Mouse (Mus musculus): ENCODE data around the gene Foxd1.

The Foxd1 gene

DNA sequence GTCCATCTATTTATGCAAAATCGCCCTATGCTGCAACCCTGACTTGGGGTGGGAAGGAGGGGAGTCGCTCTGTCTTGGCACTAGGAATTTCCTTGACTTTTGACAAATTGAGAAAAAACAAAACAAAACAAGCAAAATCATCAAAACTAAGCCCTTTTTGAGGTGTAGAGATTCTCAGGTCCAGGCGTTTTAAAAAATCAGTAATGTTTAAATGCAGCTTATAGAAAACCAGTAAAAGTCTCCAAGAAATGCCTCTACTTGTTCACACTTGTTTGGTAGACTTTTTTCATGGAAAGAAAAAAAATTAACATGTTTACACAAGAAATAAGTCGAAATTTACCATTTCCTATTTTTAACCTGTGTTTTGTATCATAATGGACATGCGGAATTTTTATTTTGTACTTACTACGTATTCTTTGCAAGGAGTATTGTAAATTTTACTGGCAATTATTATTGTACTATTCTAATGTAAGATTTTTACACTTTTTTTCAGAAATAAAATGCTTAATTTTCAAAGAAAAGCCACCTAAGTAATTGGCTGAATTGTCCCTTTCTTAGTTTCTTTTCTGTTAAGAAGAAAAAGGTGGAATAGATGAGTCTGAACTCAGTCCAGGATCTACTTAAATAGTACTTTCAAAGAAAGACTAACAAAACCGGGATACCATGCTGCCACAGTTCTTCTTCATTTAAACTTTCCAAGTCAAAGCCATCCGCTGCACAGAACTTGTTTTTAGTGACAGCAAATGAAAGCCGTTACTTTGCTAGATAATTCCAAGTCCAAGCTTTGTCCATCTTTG lies 2.3 kb downstream of the Foxd1 start:
- DNase-seq, result no peak

DNA sequence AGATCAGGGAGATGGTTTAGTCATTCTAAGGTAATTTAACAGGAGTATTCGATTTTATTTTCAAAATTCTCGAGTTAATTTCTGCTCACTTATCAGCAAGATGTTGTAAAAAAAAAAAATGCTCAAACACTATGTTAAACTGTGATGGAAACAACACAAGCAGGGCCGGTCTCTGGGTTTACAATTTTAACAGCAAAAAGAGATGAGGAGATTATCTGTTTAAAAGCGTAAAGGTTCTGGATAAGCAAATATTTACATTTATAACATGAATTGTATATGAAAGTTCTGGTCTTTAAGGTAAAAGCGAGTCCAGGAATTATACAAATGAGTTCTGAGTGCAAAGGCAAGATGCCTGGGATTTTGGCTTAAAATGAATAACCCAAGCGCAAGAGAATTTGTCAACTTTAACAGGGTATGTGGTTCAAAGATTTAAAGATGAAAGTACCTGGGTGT lies 3.0 kb downstream of the Foxd1 start:
- DNase-seq, result no peak

DNA sequence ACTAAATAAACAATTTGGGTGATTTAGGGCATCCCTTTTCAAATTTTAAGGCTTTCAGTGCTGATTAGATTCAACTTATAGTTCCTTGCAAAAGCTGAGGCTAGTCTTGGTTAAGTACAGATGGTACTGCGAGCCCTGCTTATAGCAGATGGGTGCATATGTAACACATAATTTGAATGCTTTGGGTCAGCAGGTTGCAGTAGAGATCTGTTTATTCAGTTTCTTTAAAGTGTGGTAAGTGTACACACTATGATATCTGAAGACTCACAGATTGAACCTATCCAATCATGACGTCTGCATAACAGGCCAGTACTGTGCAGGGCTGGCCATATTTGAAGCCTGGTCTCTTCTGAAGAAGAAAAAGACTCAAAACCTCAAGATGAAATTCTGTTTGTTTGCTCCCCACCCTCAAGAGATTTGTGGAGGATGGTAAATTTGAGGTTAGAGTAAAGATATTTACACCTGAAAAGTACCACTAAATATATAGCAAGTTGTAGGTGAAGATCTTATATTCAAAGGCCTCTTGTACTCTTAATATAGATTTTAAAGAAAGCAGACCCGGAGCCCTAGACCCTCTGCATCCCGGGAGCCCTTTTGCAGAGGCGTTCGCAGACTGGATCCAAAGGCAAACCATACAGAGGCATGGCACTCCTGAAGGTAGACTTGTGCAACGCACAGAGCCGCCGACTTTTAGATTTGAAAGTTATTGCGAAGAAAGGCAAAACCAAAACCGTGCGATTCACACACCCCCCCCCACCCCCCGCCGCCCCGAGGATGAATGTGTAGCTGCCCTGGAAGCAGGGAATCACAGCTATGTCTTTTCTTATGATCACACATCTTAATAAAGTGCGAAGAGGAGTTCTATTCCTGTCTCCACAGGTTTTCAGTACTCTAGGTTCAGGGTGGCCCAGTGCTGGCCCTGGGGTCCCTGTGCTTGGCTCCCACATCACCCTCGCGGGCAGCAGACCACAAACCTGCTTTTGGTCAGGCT lies 3.7 kb downstream of the Foxd1 start:
- DNase-seq, result no peak

DNA sequence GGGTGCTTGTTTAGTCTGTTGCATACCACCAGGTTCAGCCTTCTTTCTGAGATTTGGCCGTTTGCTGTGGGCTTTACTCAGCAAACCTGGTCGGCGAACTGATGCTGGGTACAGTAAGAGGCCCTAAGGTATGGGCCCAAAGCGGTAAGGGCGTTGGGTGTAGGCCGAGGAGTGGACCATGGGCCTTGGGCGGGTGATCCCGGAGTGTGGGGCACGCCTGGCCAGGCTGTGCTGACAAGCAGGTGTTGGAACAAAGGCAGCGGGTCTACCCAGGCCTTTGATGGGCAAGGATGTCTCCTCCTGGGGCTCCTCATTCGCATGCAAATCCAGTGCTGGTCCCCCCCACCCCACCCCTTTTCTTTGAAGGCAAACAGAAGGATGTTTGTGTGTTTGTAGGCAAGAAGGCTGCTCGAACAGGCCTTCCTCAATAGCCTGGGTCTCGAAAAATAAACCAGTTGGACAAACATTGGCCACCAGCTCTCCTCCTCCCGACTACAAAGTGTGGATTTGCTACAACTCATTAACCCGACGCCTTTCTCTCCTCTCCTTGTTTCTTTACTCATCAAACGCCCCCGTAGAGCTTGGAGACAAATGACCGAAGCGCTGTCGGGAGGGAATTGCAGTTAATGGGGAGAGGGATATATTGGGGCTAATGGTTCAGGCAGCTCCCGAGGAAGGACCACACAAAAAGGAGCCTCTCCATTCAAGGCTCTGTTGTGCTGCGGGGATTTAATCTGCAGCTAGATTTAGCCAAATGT lies 4.6 kb downstream of the Foxd1 start:
- no peak for DNase-seq

DNA sequence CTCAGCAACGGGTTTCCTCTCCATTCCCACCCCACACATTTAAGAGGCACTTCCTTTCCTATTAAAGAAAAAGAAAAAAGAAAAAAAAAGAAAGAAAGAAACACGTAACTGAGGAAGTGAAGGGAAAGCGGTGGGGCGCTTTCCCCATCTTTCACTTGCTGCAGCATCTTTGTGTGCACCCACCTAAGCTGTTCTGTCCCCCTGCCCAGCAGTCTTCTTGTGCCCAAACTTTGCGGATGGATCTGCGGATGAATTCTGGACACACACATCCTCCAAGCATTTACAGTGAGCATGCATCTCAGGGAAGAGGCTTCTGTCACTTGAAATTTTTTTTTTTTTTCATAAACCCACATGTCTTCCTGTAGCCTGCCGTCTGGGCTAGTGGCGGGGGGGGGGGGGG lies 5.3 kb downstream of the Foxd1 start:
- no peak for DNase-seq

DNA sequence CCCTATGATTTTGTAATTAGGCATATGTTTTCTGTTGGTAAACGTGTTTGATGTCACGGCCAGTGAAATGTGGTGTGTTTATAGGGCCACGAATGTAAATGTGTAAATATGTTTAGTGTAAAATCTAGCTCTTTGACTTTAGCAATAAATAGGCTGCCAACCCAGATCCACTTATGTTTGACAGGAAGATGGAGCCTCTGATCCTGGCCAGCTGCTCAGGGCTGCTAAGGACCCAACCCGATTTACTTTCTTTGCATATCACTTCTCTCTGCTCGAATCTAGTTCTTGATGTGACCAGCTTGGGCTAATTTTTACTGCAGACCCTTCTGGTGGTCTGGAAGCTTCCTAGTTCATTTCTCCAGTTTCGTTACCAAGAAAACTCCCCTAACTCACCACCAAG lies 6.3 kb downstream of the Foxd1 start:
- no peak for DNase-seq

DNA sequence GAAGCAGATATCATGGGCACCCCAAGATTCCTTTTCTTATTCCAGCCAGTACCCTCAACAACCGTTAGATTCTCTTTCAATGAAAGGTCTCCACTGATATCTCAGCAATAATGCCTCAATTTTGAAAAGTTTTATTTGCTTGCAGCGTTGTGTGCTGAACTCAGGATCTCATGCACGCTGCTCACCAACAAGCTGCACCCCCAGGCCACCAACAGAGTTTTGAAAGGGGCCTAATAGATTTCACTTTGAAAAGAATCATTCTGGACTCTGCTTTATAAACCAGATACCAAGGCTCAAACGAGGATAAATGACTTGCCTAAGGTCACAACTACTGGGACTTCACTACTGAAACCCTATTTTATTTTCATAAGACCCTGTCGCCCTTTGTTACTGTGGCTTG lies 7.1 kb downstream of the Foxd1 start:
- DNase-seq, result no peak

DNA sequence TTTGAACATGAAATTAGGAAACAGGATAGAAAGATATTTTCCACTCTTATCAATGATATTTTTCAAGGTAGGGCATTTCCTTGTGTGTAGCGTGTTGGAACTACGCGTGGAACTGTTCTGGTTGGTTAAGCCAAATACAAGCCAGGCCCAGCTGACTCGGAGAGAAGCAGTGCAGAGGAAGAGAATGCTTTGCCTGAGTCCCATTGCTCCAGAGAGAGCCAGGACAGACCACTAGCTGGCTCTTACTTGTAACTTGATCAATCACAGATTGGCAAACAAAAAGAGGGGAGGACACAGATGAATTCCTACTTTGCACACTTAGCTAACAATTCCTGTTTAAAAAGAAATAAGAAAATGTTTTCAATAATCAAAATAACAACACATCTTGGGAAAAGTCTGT lies 9.0 kb downstream of the Foxd1 start:
- DNase-seq, result no peak

DNA sequence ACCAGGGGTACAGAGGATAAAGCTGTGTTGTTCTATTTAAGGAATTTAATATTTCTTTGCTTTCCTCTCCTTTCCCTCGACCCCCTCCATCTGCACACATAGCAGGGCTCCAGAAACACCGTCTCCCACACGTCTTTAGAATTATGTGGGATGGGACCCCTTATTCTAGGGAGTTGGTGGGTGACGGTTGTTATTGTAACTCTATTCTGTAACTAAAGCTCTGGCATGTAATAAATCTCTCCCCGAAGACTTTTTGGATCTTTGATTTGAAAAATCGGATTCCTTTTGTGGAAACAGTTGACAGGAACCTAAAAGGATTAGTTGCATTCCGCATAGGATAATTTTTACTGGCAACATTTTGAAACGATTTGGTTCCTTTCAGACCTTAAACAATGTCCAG lies 11.0 kb downstream of the Foxd1 start:
- DNase-seq, result no peak

DNA sequence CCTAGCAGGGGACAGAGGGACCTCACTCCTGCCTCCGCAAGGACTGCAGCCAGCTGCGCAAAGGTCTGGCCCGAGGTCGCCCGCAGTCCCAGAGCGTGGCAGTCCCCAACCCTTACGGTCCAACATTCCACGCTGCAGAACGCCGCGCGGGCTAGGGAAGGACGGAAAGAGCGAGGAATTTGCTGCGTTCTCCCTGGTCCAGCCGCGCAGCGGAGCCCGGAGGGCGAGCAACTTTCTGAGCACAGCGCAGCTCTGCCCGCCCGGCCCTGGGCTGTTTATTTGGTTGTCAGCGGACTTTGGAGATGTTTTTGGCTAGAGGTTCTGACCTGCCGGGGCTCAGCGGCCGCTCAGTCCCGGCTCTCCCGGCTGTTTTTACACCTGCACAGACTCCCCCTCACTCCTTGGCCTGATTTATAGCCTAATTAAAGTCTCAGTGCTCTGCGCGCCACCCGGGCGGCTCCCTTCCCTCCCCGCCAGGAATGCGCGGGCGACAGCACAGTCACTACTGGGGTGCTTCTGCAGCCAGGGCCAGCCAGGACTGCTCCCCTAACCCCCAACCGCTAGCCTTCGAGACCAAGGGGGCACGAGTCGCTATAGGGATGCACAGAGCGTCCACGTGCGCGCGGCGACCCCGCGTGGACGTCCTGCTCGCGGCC lies 11.9 kb downstream of the Foxd1 start:
- no peak for DNase-seq

DNA sequence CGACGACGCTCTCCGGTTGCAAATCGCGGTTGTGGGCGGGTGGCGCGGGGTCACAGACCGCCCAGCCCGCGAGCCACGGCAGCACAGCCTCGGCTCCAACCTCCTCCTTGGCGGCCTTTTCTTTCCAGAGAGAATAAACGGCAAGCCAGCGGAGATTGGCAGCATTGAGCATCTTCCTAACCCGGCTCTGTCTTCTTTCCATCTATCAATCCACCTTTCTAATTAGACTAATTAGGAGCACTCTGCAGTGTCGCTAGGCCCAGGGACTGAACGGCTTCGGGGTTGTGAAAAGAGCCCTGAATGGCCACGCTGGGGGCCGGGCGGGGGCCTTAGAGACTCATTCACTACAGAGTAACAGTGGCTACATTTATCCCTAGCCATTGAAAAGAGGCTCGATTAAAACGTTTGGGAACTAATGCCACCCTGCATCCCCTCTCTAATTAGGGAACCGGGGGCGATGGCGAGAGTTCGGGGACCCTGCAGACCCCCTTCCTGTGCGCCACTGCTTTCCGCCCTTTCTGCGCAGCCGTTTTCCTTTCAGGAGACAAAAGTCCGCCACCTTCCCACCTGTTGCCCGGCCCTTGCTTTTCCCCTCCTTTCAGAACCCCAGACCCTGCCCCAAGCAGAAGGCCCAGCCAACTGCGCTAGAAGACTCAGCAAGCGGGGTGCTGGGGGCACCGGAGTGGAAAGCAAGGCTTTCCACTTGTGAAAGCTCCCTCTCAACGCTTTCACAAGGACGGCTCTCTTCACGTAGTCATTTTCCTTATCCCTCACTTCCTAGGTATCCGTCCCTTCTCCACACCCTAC lies 12.6 kb downstream of the Foxd1 start:
- no peak for DNase-seq

DNA sequence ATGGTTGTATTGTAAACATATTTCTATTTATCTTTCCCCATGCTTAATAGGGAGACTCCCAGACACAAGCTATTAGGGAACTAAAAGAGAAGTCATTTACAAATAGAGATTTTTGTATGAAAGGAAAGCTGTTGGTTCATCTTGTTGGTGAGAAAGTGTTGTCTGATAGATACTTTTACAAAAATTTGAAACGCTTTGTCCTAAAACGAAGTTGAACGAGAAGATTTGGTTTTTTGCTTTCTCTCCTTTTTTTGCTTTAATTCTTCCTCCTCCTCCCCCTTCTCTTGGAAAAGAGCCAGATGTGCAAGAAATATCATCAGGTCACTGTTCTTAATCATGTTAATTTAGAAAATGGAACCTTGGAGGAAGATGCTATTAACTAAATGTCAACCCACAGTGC lies 13.6 kb downstream of the Foxd1 start:
- no peak for DNase-seq

DNA sequence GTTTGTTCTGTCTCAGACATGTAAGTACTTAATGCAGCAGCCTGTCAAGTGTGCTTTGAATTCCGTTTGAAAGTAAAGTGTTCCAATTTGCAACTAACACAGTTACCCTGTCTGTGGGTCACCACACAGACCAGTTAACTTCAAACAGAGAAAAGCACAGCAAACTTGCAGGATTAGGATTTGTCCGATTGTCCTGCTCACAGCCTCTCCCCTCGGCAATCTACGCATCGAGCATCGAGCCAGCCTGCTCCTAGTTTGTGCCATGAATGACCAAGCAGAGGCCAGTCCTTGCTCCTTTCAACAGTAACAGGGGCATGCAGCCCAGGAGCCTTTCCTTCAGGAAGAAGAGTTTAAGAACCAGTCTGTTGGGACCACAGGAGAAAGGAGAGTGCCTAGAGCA lies 15.0 kb downstream of the Foxd1 start:
- DNase-seq, result no peak

DNA sequence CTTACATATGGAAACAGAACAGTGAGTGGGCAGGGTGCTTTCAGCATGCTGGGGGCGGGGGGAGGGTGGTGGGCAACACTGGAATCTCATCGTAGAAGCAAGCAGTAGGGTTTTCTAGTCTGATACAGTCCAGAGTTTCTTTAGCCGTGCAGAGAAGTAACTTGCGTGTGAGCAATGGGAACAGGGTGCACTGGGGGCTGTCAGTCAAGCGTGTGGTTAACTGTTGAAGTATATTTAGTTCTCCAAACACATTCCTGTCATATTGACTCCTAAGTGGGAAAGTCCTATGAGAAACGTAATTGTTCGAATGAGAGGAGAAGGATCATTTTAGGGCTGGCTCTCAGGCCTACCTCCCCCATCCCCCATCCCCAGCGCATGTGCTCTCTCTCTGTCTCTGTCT lies 20.5 kb downstream of the Foxd1 start:
- no peak for DNase-seq

DNA sequence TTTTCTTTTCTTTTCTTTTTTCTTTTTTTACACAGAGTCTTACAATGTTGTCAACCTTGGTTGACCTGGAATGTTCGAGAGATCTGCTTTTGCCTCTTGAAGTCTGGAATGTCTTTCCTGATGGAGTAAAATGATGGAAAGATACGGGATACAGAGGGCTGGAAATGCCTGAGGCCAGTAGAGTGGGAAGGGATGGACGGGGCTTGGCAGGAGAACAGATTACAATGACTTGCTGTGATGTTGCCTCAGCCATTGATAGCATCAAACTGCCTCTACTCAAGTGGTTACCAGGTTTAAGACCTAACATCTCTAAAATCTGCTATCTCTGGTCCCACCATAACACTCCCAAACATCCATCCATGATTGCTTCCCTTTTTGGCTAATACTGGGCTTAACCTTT lies 20.9 kb downstream of the Foxd1 start:
- DNase-seq, result no peak

DNA sequence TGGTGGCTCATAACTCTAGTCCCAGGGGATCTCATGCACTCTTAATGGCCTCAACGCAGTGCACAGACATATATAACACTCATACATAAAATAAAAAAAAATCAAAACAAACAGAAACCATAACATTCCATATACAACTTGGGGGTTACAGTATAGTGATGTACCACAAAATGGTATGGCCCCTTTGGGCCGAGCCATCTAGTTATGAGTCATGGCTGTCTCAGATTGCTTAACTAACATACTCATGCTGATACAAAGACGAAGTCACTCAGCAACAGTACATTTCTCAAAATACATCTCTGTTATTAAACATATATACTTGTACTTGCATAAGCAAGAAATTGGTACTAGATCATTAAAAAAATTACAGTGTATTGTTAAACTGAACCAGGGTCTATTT lies 23.7 kb downstream of the Foxd1 start:
- DNase-seq, result no peak

DNA sequence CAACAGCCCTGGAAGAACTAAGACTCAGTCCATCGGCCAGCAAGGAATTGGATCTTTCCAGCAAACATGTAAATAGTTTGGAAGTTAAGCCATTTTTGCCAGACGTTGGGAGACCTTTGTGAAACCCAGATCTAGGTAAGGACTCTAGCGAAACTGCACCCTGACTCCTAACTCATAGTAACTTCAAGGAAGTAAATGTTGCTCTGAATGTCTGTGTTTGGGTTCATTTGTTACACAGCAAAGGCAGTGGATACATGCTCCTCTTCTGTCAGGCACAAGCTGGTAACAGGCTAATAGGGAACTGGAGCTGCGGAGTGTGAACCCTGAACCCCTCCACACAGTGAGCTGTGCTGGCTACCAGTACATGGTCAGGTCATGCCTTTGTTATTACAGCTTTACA lies 28.7 kb downstream of the Foxd1 start:
- no peak for DNase-seq

DNA sequence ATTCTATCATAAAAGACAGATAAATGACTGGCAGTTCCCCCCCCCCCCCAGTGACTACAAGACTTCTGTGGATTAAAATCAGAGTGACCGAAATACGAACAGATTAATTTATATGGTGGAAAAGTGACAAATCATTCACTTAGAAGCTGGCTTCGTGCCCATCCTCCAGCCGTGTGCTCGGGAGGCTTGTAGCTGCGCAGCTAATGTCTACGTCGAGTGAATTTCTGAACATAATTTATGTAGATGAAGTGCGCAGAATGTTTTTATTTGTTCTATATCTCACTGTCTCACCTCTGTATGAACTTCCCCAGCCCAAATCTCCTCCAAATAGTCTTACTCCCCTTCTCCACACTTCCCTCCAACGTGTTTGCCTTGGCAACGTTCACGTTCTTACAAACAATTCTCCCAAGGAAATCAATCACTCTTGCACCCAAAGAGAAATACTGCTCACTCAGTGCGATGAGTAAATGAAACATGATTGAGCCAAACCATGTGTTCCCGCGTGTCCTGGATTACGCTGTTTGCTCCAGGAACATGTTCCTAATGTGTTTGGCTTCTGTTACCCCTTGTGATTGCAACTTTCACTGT lies 30.0 kb downstream of the Foxd1 start:
- no peak for DNase-seq

DNA sequence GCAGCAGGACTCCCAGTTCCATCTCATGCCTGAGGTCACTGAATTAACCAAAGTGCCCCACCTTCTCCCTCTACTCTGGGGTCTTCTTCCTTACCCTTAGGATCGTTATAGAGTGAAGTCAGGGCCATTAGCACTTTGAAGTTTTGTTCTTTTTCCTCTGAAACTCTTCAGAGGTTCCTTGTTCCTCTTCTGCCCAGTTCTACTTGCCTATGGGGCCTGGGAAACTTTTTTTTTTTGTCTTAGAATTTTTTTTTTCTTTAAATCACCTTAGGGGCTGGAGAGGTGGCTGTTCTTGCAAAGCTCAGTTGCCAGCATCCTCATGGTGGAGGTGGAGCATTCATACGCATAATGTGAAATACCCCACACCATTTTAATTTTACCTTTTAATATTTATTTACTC lies 31.8 kb downstream of the Foxd1 start:
- no peak for DNase-seq

DNA sequence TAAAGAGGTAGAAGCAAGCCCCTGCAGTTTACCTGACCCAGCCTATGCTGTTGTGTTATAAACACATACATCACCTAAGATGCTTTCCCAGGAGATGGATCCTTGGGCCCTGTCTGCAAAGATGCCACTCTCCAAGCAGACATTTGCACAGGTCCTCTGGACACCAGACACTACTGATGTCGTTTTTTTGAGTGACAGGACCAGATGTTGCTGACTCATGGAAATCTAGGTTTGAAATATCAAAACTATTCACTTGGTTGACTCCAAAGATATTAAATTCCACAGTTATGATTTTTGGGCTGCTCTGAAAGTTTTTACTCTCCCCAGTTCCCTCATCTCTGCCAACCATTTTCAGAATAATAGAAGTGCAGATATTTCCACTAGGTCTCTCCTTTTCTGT lies 35.0 kb downstream of the Foxd1 start:
- DNase-seq, result no peak

DNA sequence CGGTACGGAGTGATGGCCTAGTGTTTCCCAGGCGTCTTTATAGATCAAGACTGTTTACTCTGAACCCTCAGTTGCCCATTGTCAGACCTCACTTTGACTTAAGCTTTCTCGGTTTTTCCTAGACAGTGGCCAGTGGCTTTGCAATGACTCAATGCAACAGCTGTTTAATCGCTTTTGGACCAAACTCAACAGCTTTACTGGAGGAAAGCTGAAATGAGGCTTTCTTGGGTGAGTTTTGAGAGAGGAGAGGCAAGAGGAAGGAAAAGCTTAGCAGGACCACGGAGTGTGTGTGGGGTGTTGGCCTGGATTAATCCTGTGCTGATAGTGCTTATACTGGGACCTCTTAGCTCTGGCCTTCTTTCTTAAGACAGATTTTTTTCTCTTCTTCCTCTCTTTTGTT lies 36.3 kb downstream of the Foxd1 start:
- no peak for DNase-seq

Measured in cerebellum, adult 8-10 months (tissue).